Mouse (Mus musculus): Measurements from ENCODE around the gene Cib3.

Gene Cib3

GRCm38 (mm10) chr8:72212751-72213150 is at the start of gene Cib3:
TSS of gene Cib3 (minus strand) at chr8:72212837.
- no peak for DNase-seq

- DNase-seq = peak in 1 of 2 experiments; percentile 27
Measured at GRCm38 (mm10) chr8:72261872-72262271, 49.2 kb upstream of the Cib3 start.

DNA sequence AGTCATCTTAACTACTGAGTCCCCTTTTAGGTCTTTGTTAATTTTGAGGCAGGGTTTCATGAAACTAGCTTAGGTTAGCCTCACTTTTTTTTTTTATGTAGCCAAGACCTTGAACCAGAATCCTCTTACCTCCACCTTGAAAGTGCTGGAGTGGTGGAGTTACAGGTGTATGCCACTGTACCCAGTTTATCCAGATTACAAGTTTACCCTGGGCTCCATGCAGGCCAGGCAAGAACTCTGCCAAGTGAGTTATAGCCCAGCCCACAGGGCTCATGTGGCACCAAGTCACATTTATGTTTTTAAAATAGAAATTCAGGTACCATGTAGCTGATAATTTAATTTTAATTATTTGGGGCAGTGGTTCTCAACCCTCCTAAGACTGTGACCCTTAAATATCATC is 48.8 kb upstream of the Cib3 start:
- no peak for DNase-seq

DNA sequence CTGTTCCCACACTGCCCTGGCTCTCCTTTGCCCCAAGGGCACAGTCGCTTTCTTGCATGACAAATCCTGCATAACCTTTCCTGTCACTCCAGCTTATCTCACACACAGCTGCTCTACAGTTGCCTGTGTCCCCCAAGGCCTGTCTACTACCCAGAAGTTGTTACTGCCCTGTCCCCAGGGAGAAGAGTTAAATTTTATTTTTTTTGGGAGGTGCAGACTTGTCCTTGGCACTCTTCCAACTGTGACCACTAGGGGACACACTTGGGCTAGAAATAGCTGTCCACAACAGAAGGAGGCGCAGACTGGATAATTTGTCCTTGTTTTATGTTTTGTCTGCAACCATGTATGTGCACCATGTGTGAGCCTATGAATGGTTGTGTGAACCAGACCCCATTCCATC is 48.4 kb upstream of the Cib3 start:
- DNase-seq = peak; percentile 41 to 42

DNA sequence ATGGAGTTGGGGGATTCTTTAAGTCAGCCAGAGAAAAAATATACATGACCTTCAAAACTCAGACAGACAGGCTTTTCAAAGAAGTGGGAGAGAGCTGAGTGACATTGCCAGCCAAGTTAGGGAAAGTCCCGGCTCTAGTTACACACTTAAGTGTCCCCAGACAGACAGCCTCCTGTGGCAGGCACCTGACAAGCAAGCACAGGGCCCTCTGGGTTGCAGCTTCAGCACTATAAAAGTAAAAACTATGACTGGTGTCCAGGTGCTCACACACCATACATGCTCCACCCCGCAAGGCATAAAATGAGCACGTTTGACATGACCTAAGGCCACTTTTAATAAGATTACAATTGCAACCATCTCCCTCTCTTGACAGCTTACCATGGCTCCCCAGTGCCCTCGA is 47.9 kb upstream of the Cib3 start:
- DNase-seq = no peak

DNA sequence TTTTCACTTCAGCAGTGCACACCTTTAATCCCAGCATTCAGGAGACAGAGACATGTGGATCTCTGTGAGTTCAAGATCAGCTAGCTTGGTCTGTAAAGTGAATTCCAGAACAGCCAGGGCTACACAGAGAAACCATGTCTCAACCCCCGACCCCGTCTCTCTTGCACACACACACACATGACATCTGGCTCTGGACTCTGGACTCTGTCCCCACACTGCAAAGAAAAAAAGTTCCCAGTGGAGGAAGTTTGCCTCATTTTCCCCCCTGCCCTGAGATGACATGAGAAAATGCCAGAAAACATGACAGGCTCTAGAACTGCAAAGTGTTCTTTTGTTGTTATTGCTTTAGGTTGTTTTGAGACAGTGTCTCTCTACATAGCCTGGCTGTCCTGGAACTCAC is 47.2 kb upstream of the Cib3 start:
- no peak for DNase-seq

- no peak for DNase-seq
Measured at GRCm38 (mm10) chr8:72257902-72258238, 45.2 kb upstream of the Cib3 start.

- no peak for DNase-seq
Measured at GRCm38 (mm10) chr8:72257171-72257901, 44.7 kb upstream of the Cib3 start.

GRCm38 (mm10) chr8:72244610-72245009 is 32.0 kb upstream of the Cib3 start:
- no peak for DNase-seq

- DNase-seq = no peak
Measured at GRCm38 (mm10) chr8:72242226-72242625, 29.6 kb upstream of the Cib3 start.

- DNase-seq = no peak
Measured at GRCm38 (mm10) chr8:72240951-72241350, 28.3 kb upstream of the Cib3 start.

DNA sequence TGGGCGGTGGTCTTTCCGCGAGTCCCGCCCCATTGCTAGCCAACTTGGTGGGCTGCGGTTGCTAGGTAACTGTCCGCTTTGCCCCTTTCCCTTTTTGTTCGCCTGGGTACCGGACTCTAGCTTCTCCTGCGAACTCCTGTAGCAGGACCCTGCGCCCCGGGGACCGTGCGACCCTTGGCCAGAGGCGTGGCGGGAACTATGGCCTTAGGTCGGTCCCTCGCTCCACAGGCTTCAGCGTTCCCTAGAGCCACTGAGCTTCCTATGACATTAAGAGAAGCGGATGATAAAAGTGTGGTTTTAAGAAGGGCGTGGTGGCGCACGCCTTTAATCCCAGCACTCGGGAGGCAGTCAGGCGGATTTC is 27.7 kb upstream of the Cib3 start:
- no peak for DNase-seq

DNA sequence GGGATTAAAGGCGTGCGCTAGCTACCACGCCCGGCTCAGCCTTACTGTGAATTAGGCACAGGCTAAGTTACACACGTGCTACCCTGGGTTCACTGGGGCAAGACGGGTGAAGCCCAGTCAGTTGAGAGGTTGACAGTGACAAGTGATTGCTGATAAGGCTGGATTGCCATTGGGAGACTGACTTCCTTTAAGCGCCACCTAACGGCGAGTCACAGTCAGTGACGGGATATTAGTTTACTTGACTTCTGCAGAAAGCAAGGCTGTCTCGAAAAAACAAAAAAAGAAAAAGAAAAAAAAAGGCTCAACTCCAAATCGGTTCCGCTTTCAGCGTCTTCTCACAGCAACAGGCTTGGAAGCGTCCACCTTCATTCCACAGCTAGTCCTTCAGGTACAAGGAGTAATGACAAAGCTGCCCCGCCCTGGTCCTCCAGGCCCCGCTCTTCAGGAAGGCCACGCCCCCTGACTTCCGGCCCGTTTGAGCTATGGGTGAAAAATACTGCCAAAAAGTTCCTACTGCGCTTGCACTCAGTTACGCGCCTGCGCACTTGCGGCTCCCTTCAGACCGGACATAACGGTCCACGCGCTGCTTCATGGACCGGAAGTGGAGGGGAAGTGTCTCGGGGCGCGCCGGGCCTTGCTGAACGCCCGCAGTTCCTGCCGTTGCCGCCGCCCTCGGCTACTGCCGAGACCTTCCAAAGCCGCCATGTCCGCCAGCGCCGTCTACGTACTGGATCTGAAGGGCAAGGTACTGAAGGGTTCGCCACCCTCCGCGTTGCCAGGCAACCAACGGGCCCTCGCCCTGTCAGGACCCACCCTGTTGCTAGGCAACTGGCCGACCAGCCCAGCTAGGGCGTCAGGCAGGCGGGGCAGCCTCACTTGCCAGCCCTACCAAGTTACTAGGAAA is 27.1 kb upstream of the Cib3 start, which contains the start of gene Ap1m1:
Ap1m1 (plus strand) TSS at position 520 of the 904 bp plus-strand sequence.
- DNase-seq = peak; percentile 98

DNA sequence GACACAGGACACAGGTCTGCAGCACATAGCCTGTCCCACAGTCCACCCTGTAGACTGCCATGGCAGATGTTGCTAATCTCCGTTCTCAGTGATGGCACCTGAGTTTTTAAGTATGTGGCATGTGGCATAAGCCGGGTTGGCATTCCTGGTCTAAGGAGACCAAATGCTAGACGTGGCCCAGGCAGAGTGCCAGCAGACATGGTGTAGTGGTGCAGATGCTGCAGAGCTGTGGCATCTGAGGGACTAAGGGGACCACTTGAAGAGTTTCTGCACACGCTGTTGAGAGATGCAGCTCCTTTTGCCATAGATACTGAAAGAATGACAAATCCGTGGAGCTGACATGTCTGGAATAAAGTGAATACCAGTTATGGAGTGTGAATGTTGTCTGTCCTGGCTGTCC is 10.0 kb upstream of the Cib3 start:
- no peak for DNase-seq

GRCm38 (mm10) chr8:72220758-72221157 is 8.1 kb upstream of the Cib3 start:
- no peak for DNase-seq

GRCm38 (mm10) chr8:72219541-72220363 is 7.1 kb upstream of the Cib3 start, which contains the start of gene Fam32a:
TSS of gene Fam32a (plus strand) at chr8:72219730.
- DNase-seq = peak; percentile 91

- DNase-seq = no peak
Measured at GRCm38 (mm10) chr8:72218781-72219540, 6.3 kb upstream of the Cib3 start.

- no peak for DNase-seq
Measured at GRCm38 (mm10) chr8:72215871-72216270, 3.2 kb upstream of the Cib3 start.

DNA sequence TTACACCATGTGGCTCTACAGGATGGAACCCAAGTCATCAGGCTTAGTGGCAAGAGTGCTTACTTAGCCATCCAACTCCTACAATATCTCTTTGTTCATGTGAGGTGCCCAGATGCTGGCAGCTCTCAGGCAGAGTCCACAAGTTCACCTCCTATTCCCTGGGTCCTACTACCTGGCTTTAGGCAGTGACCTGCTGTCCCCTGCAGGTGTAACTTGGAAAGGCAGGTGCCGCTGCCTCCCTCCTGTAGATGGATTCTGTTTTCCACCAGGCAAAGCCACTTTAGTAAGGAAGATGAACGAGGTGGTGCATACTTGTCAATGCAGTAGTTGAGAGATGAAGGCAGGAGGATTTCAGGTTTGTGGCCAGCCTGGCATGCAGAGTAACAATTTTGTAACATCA is 2.4 kb upstream of the Cib3 start:
- peak; percentile 36 to 72 for DNase-seq

- no peak for DNase-seq
Measured at GRCm38 (mm10) chr8:72213536-72213935, 899 bp upstream of the Cib3 start, which contains the start of gene Gm11034. TSS of gene Gm11034 (minus strand) at chr8:72213636.

GRCm38 (mm10) chr8:72211846-72212245 is 791 bp downstream of the Cib3 start:
- DNase-seq = no peak

GRCm38 (mm10) chr8:72210710-72211109 is 1.9 kb downstream of the Cib3 start:
- no peak for DNase-seq
